Mouse (Mus musculus) liver, embryonic 15.5 days (tissue): ENCODE measurements around the gene Nlrc4. TPM values are rescaled to one million over a fixed set of nuclear protein-coding genes. Genes with fewer than 3 reads are reported as not detected.

Source experiments
- ATAC-seq: fragments of 200-750 bp; cut with Nextera tagmentation; 2 replicates; pipeline ENCODE4 v1.8.0; 2017; ENCODE audit warnings: moderate number of reproducible peaks, mild to moderate bottlenecking, moderate library complexity; ENCODE audit not compliant: insufficient read depth
- H3K27ac ChIP-seq: fragments of 300-500 bp; sonication (generic); replicated peaks from 2 replicates; pipeline ENCODE4 v1.5.1; 2015; ENCODE audit warnings: mild to moderate bottlenecking, inconsistent platforms
- H3K27me3 ChIP-seq: fragments of 300-500 bp; sonication (generic); 2 replicates; pipeline ENCODE4 v1.6.1; 2015; ENCODE audit warnings: mild to moderate bottlenecking, inconsistent platforms
- H3K36me3 ChIP-seq: fragments of 300-500 bp; sonication (generic); replicated peaks from 2 replicates; pipeline ENCODE4 v1.6.1; 2015; ENCODE audit warnings: moderate library complexity, mild to moderate bottlenecking, inconsistent platforms
- H3K4me1 ChIP-seq: fragments of 300-500 bp; sonication (generic); replicated peaks from 2 replicates; pipeline ENCODE4 v1.6.1; 2015; ENCODE audit warnings: inconsistent platforms
- H3K4me2 ChIP-seq: fragments of 300-500 bp; sonication (generic); 2 replicates; pipeline ENCODE4 v1.6.1; 2015; ENCODE audit warnings: moderate library complexity, mild to moderate bottlenecking, inconsistent platforms
- H3K4me3 ChIP-seq: fragments of 300-500 bp; sonication (generic); replicated peaks from 2 replicates; pipeline ENCODE4 v1.5.1; 2015; ENCODE audit warnings: mild to moderate bottlenecking, inconsistent platforms
- H3K9ac ChIP-seq: fragments of 300-500 bp; sonication (generic); 2 replicates; pipeline ENCODE4 v1.6.1; 2015; ENCODE audit warnings: moderate library complexity, mild to moderate bottlenecking, inconsistent platforms
- H3K9me3 ChIP-seq: fragments of 300-500 bp; sonication (generic); replicated peaks from 2 replicates; pipeline ENCODE4 v1.6.1; 2016; ENCODE audit warnings: inconsistent platforms
- WGBS: fragments of 180-500 bp; shearing (Covaris S2); methylation state at CpG from one replicate; pipeline ENCODE4 v1.1.7; 2015; ENCODE audit warnings: mixed read lengths; ENCODE audit not compliant: insufficient replicate concordance; 5-methylcytosine and 5-hydroxymethylcytosine counted together
- polyA plus RNA-seq: library from polyadenylated mRNA; unstranded; fragments of >200 nt; fragmentation: Nextera tagmentation; extraction: Ambion mirVana; gene quantifications from 2 replicates; pipeline ENCODE4 v1.2.1, GENCODE M21; 2015

Gene Nlrc4
- polyA plus RNA-seq, 1 experiment from 2014 or later: 0.58 TPM

DNA sequence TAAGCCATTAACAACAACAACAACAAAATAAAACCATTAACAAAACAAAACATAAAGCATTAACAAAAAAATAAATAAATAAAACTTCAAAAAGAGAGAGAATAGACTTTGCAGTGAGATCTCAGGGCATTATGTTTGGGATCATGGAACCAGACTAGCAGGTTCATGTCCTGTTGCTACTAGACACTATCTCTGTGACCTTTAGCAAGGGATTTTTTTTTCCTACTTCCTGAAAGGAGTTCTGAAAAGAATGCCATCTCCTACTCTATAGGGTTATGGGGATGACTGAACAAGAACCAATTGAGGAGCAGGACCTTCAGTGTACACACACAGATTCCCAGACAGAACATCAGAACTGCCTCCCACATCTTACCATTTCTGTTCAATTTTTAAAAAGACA lies 4.6 kb upstream of the Nlrc4 start:
- H3K4me3 ChIP-seq: no peak overlapping the region
- no peaks in the 10 kb centered on the region for H3K27me3 ChIP-seq
- no peak for ATAC-seq
- H3K27ac ChIP-seq: no peak overlapping the region
- H3K4me1 ChIP-seq: no peaks in the 10 kb centered on the region
- H3K4me2 ChIP-seq: no peak overlapping the region
- no peak overlapping the region for H3K9ac ChIP-seq
- no peaks in the 10 kb centered on the region for H3K9me3 ChIP-seq
- H3K36me3 ChIP-seq: no peaks in the 10 kb centered on the region

DNA sequence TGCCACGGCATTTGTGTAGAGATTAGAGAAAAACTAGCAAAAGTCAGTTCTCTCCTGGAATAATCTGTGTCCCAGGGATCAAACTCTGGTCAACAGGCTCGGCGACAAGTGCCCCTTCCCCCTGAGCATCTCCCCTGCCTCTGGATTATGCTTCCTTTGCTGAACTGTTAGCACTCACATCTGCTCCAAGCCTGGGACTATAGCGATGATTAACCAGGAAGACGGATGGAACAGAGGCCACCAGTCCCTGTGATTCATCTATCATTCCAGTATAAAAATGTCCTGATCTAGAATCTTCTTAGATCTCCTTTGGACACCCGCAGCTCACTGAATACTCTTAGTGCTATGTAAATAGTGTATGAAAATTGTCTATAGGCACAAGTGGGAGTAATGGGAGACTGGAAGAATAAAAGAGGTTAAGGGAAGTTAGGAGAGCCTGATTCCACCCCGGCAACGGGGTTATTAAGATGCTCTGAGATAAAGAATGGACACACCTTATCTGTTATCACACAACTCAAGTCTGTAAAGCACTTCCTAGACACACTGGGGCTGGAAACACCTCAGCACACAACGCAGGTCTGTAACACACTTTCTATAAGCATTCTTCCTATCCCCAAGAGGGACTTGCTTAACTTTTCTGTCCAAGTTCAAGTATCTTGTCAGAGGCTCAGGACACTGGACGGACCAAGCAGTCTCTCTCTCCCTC lies 817 bp downstream of the Nlrc4 start:
- H3K4me1 ChIP-seq: no peaks in the 10 kb centered on the region
- 49% methylated on average over 10 of the region's 10 CpGs for WGBS
- no peak overlapping the region for H3K4me2 ChIP-seq
- no peaks in the 10 kb centered on the region for H3K36me3 ChIP-seq
- no peaks in the 10 kb centered on the region for H3K27me3 ChIP-seq
- no peak overlapping the region for H3K27ac ChIP-seq
- no peak overlapping the region for H3K9ac ChIP-seq
- H3K4me3 ChIP-seq: no peak overlapping the region; the same call in 1 of the 2 replicates
- ATAC-seq: no peak
- H3K9me3 ChIP-seq: no peaks in the 10 kb centered on the region

DNA sequence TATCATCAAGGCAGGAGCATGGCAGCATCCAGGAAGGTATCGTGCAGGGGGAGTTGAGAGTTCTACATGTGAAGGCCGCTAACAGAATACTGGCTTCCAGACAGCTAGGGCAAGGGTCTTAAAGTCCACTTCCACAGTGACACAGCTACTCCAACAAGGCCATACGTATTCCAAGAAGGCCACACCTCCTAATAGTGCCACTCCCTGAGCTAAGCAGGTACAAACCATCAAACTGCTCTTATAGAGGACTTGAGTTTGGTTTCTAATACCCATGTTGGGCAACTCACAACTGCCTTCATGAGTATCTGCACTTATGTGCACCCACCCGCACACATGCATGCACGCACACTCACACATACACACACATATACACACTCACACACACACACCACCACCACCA lies 2.1 kb downstream of the Nlrc4 start:
- no peak overlapping the region for H3K27ac ChIP-seq
- no peaks in the 10 kb centered on the region for H3K36me3 ChIP-seq
- no peak for ATAC-seq
- 85% methylated on average over 5 of the region's 5 CpGs for WGBS
- no peak overlapping the region for H3K4me2 ChIP-seq
- H3K4me3 ChIP-seq: no peak overlapping the region
- no peaks in the 10 kb centered on the region for H3K27me3 ChIP-seq
- H3K9ac ChIP-seq: no peak overlapping the region
- no peaks in the 10 kb centered on the region for H3K9me3 ChIP-seq
- H3K4me1 ChIP-seq: no peaks in the 10 kb centered on the region

DNA sequence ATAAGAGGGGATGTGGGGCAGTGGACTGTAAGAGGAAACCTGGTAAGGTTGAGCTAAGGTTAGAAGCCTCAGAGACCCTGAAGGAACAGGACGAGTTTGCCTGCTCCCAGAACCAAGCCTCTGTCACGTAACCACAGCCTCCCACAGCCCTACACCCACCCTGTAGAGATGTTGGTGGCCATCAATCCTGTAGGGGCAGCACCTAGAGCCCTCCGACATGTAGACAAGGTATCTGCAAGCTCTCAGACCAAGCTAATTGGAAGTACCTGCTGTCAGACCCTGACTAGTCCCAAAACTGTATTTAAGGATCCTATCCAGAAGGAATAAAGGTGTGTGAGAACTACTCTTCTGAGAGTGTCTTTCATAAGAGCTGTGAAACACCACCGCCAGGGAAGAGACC lies 3.5 kb downstream of the Nlrc4 start:
- no peak overlapping the region for H3K9ac ChIP-seq
- no peak for ATAC-seq
- H3K9me3 ChIP-seq: no peaks in the 10 kb centered on the region
- no peaks in the 10 kb centered on the region for H3K4me1 ChIP-seq
- H3K4me3 ChIP-seq: no peak overlapping the region
- H3K27me3 ChIP-seq: no peaks in the 10 kb centered on the region
- H3K4me2 ChIP-seq: no peak overlapping the region
- 71% methylated on average over 4 of the region's 4 CpGs for WGBS
- no peaks in the 10 kb centered on the region for H3K36me3 ChIP-seq
- no peak overlapping the region for H3K27ac ChIP-seq

DNA sequence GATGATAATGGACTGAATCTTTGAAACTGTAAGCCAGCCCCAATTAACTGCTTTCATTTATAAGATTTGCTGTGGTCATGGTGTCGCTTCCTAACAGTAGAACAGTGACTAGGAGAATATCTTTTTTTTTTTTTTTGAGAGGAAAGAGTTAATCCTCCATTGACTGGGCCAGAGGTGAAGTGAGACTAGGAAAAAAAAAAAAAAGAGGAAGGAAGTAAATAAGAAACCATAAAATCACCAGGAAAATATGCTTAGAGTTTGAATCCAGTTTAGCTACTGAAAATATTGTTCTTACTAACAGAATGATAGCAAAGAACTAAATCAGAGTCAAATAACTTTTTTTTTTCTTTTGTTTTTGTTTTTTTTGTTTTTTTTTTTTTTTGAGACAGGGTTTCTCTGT lies 4.3 kb downstream of the Nlrc4 start:
- no peaks in the 10 kb centered on the region for H3K4me1 ChIP-seq
- no peak overlapping the region for H3K4me2 ChIP-seq
- no peak overlapping the region for H3K4me3 ChIP-seq
- H3K36me3 ChIP-seq: no peaks in the 10 kb centered on the region
- no peaks in the 10 kb centered on the region for H3K9me3 ChIP-seq
- no peak overlapping the region for H3K27ac ChIP-seq
- no peak overlapping the region for H3K9ac ChIP-seq
- H3K27me3 ChIP-seq: no peaks in the 10 kb centered on the region
- WGBS: 38% methylated on average over 1 of the region's 1 CpGs
- ATAC-seq: no peak

DNA sequence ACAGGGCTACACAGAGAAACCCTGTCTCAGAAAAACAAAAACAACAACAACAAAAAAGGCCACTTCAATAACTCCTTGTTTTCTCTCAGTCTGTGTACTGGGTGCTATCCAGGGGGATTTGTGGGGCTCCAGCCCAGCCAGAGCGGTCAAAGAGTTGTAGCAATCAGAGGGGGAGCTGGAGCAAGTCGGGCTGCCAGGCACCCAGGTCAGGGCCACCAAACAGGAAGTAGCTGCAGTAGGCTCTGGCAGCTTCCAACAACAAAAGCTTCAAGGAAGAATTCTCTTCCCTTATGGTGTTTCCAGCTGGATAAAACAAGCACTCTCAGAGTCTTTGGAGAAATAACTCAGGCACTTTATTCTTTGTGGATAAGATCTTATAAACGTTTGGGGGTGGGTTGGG lies 5.0 kb downstream of the Nlrc4 start:
- Histone ChIP-seq H3K4me2 (no peak overlapping the region), H3K36me3 (no peaks in the 10 kb centered on the region), H3K27ac (no peak overlapping the region), H3K4me1 (no peaks in the 10 kb centered on the region), H3K27me3 (no peaks in the 10 kb centered on the region), H3K9me3 (no peaks in the 10 kb centered on the region), H3K4me3 (no peak overlapping the region), H3K9ac (no peak overlapping the region)
- 49% methylated on average over 3 of the region's 3 CpGs for WGBS
- no peak for ATAC-seq

DNA sequence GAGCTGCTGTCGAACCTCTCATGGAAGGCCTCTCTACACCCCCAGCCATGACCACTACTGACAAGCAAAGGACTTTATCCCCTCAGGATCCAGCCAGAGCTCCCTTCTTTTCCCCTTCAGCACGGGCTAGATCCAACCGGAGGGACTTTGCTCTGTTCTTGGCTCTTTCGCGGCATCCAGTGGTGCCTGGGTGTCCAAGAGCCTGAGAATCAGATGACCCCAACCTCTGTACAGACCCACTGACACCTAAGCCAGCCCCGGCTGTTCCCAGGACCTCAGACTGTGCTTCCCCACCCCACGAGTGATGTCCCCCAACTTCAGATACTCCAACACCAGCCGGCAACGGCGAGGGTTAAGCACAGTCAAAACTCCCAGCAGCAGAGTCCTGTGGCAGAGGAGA lies 9.2 kb downstream of the Nlrc4 start:
- no peaks in the 10 kb centered on the region for H3K36me3 ChIP-seq
- no peaks in the 10 kb centered on the region for H3K4me1 ChIP-seq
- WGBS: 76% methylated on average over 10 of the region's 10 CpGs
- ATAC-seq: no peak
- H3K27me3 ChIP-seq: no peaks in the 10 kb centered on the region
- H3K9ac ChIP-seq: no peak overlapping the region
- H3K4me2 ChIP-seq: no peak overlapping the region
- no peak overlapping the region for H3K27ac ChIP-seq
- H3K9me3 ChIP-seq: no peaks in the 10 kb centered on the region
- no peak overlapping the region for H3K4me3 ChIP-seq

DNA sequence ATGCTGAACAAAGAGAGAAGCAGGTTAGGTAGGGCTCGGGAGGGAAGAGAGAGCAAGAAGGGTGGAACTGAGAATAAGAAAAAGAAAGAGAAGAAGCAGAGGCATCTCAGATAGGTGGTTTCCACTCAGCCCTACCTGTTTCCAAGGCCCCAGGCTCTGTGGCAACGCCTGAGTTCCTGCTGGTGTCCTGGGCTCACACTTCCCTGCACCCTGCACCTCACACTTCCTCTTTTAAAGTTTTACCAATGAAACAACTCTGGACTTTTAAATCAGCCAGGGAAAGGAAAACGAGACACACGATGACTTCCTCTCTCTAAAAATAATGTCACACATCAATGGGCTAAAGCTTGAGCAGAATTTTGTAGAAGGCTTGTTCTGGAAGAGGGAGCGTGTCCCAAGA lies 18.5 kb downstream of the Nlrc4 start:
- Histone ChIP-seq H3K9me3 (no peaks in the 10 kb centered on the region), H3K4me3 (no peak overlapping the region), H3K9ac (no peak overlapping the region), H3K27me3 (no peaks in the 10 kb centered on the region), H3K4me2 (no peak overlapping the region), H3K27ac (no peak overlapping the region), H3K36me3 (no peaks in the 10 kb centered on the region), H3K4me1 (no peaks in the 10 kb centered on the region)
- WGBS: 23% methylated on average over 5 of the region's 5 CpGs
- ATAC-seq: no peak

DNA sequence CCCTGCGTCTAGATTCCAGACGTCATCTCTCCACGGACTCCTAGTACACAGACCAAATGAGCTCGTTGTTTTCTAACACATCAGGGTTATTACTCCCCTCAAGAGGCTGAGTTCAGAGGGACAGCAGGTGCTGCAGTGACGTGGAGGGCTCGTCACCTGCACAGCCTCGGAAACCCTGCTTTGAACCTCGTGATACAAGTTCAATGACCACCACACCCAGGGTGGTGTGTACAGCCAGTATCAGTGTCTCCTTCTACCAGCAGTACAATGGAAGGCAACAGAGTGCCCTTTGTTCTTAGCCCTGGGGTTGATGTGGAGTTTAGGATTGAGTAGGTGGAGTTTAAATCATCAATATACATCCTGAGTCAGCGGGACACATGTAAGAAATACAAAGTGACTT lies 21.2 kb downstream of the Nlrc4 start:
- no peak overlapping the region for H3K4me2 ChIP-seq
- ATAC-seq: no peak
- no peaks in the 10 kb centered on the region for H3K36me3 ChIP-seq
- H3K27ac ChIP-seq: no peak overlapping the region
- no peaks in the 10 kb centered on the region for H3K4me1 ChIP-seq
- WGBS: 80% methylated on average over 9 of the region's 9 CpGs
- no peaks in the 10 kb centered on the region for H3K9me3 ChIP-seq
- H3K27me3 ChIP-seq: no peaks in the 10 kb centered on the region
- no peak overlapping the region for H3K9ac ChIP-seq
- H3K4me3 ChIP-seq: no peak overlapping the region

DNA sequence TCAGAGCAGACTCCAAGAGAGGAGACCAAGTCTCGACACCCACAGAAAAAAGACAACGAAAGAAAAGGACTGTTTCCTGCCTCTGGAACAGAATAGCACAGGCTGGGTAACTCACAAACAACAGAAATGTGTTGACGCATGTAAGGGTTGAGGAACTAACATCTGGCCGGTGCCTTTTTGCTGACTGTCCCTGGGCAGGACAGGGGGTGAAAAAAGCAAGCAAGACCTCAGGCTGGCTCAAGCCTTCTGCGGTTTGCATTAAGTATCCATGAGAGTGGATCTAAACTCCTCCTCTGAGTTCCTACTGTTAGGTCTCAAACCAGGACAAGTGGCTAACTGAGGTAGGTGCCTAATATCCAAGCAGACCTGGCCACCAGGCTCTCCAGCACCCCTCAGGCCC lies 26.3 kb downstream of the Nlrc4 start:
- Histone ChIP-seq H3K27me3 (no peaks in the 10 kb centered on the region), H3K4me1 (peaks cover 3% of the 10 kb centered on the region; the same call in 1 of the 2 replicates), H3K36me3 (no peaks in the 10 kb centered on the region), H3K27ac (no peak overlapping the region), H3K9ac (no peak overlapping the region), H3K9me3 (no peaks in the 10 kb centered on the region), H3K4me2 (no peak overlapping the region), H3K4me3 (no peak overlapping the region)
- WGBS: 66% methylated on average over 5 of the region's 5 CpGs
- no peak for ATAC-seq

DNA sequence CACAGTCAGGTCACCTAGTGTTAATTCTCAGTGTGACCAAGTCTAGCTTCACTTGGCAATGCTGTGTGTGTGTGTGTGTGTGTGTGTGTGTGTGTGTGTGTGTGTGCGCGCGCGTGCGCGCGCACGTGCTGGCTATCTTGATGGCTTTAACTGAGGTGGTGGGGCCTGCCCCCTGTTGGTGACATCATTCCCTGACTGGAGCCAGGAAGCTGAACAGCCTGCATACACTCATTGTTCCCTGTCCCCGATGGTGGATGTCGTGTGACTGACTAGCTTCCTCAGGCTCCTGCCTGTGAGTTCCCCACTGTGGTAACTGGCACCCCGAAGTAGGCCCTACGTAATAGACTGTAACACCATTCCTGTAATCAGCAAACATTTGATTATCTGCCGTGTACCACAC lies 27.5 kb downstream of the Nlrc4 start:
- H3K27me3 ChIP-seq: no peaks in the 10 kb centered on the region
- peak; percentile 51 for ATAC-seq

DNA sequence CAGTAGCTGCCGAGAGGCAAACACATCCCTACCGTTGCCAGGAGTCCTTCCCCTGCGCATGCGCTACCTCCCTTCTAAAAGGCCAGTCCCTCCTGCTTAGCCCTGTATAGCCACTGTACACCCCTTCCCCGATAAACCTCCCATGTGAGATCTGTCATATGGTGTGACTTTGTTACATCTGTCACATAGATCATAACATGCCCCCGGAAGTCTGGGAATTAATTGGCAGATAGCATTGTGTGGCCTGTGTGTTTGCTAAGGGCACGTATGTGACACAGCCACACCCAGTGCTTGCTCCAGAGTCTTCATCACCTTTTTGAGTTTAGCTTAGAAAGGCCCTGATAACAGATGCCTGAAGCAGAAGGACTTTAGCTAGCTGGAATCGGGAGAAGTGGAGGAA lies 28.9 kb downstream of the Nlrc4 start:
- no peaks in the 10 kb centered on the region for H3K27me3 ChIP-seq
- no peak overlapping the region for H3K27ac ChIP-seq
- H3K4me3 ChIP-seq: no peak overlapping the region
- H3K9ac ChIP-seq: no peak overlapping the region
- 64% methylated on average over 8 of the region's 8 CpGs for WGBS
- no peaks in the 10 kb centered on the region for H3K9me3 ChIP-seq
- H3K36me3 ChIP-seq: peaks cover 12% of the 10 kb centered on the region
- no peak overlapping the region for H3K4me2 ChIP-seq
- ATAC-seq: no peak
- H3K4me1 ChIP-seq: peaks cover 3% of the 10 kb centered on the region; the same call in 1 of the 2 replicates

More for the DNA sequence above, 27.5 kb downstream of the Nlrc4 start:
- H3K4me3 ChIP-seq: no peak overlapping the region
- no peak overlapping the region for H3K4me2 ChIP-seq
- no peak overlapping the region for H3K9ac ChIP-seq
- no peak overlapping the region for H3K27ac ChIP-seq
- WGBS: 51% methylated on average over 13 of the region's 13 CpGs
- H3K9me3 ChIP-seq: no peaks in the 10 kb centered on the region
- H3K36me3 ChIP-seq: peaks cover 9% of the 10 kb centered on the region; the same call in 1 of the 2 replicates
- H3K4me1 ChIP-seq: peaks cover 3% of the 10 kb centered on the region; the same call in 1 of the 2 replicates
